Mouse (Mus musculus): ENCODE results near the gene Olfr1047. TPM values are rescaled to one million over a fixed set of nuclear protein-coding genes. Genes with fewer than 3 reads are reported as not detected.
"Not testable (repeated sequence)": the region's sequence is repeated elsewhere in the genome, so short reads cannot be mapped to it uniquely, and the experiment has no call there.

Olfr1047 gene
- polyA plus RNA-seq (2012; ENCODE audit: insufficient read depth, insufficient read length, low replicate concordance, missing spikeins) = not detected in 2 replicates

GRCm38 (mm10) chr2:86231301-86231700 is at the start of gene Olfr1047:
Olfr1047 (minus strand) TSS chr2:86231401.
- no peak for TF ChIP-seq POLR2A (IDR thresholded peaks at IDR 0.05; ENCODE audit: insufficient read depth, low read depth, low read length)
- no peak for TF ChIP-seq CTCF (IDR thresholded peaks at IDR 0.05; ENCODE audit: insufficient read depth, low read depth, low read length)
- 98% methylated on average over 1 of the region's 1 CpGs for WGBS
- Histone ChIP-seq H3K4me1 (ENCODE audit: control insufficient read depth, insufficient read depth, low read length) (no peaks in the 10 kb centered on the region), H3K27ac (ENCODE audit: insufficient read depth, low read depth, low read length) (no peak within 1 kb of the TSS), H3K4me3 (ENCODE audit: insufficient read depth, low read depth, low read length) (no peak within 1 kb of the TSS)

- H3K4me3 ChIP-seq (ENCODE audit: insufficient read depth, low read depth, low read length); H3K27ac ChIP-seq (ENCODE audit: insufficient read depth, low read depth, low read length); H3K4me1 ChIP-seq (ENCODE audit: control insufficient read depth, insufficient read depth, low read length): not testable (repeated sequence)
Observed at GRCm38 (mm10) chr2:86278988-86279387, 47.8 kb upstream of the Olfr1047 start, which contains the start of gene Olfr1051. Olfr1051 (minus strand) TSS chr2:86279088.

DNA sequence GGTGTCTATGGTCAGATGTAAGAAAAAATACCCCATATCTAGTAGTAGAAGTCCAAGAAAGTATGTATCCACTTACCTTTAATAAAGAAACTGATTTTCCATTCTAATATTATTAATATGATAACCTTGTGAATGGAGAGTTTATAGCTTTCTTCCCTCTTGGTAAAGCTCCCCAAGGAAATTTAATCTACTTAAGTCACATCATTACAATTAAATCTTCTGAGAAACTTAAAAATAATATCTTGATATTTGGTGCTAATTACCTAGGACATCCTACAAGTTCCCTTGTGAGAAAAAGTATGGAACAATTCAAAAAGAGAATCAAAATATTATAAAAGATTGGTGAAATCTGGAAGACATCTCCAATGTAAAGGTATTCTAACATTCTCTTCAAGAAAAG is 27.0 kb upstream of the Olfr1047 start, which contains the start of gene Olfr1049:
TSS of gene Olfr1049 (minus strand) at position 101 of the 400 bp plus-strand sequence.
- H3K27ac ChIP-seq (ENCODE audit: insufficient read depth, low read depth, low read length); H3K4me1 ChIP-seq (ENCODE audit: control insufficient read depth, insufficient read depth, low read length); H3K4me3 ChIP-seq (ENCODE audit: insufficient read depth, low read depth, low read length): not testable (repeated sequence)

- H3K27ac ChIP-seq (ENCODE audit: insufficient read depth, low read depth, low read length) = no peak within 1 kb of the TSS
- TF ChIP-seq POLR2A (IDR thresholded peaks at IDR 0.05; ENCODE audit: insufficient read depth, low read depth, low read length) (no peak), CTCF (IDR thresholded peaks at IDR 0.05; ENCODE audit: insufficient read depth, low read depth, low read length) (no peak)
- H3K4me1 ChIP-seq (ENCODE audit: control insufficient read depth, insufficient read depth, low read length) = no peaks in the 10 kb centered on the region
- no peak within 1 kb of the TSS for H3K4me3 ChIP-seq (ENCODE audit: insufficient read depth, low read depth, low read length)
Observed at GRCm38 (mm10) chr2:86240189-86240588, 9.0 kb upstream of the Olfr1047 start, which contains the start of gene Olfr1048. Olfr1048 (minus strand) TSS chr2:86240289.

DNA sequence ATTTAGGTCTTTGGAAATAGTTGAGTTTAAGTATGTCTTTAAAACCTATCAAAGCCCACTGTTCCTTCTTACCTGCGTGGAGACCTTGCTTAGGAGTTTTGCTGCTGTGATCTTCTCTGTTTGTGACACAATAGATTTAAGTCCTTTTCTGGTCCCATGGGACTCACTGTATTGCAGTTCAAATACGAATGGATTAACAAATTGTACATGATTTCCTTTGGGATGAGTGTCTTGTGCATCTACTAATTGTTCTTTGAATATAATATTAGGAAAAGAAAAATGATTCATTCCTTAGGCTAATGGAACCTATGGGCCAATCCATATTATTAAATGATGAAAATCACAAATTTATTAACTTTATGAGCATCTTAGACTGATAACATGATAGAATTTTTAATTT is 12.0 kb downstream of the Olfr1047 start, which contains the start of gene Olfr1046:
TSS of gene Olfr1046 (minus strand) at position 101 of the 400 bp plus-strand sequence.
- H3K27ac ChIP-seq (ENCODE audit: insufficient read depth, low read depth, low read length) = no peak within 1 kb of the TSS
- TF ChIP-seq POLR2A (IDR thresholded peaks at IDR 0.05; ENCODE audit: insufficient read depth, low read depth, low read length) (no peak), CTCF (IDR thresholded peaks at IDR 0.05; ENCODE audit: insufficient read depth, low read depth, low read length) (no peak)
- H3K4me3 ChIP-seq (ENCODE audit: insufficient read depth, low read depth, low read length) = no peak within 1 kb of the TSS
- 64% methylated on average over 2 of the region's 2 CpGs for WGBS
- no peaks in the 10 kb centered on the region for H3K4me1 ChIP-seq (ENCODE audit: control insufficient read depth, insufficient read depth, low read length)

GRCm38 (mm10) chr2:86202909-86203308 is 28.3 kb downstream of the Olfr1047 start, which contains the start of gene Olfr1045:
Olfr1045 (minus strand) TSS chr2:86203009.
- TF ChIP-seq POLR2A (IDR thresholded peaks at IDR 0.05; ENCODE audit: insufficient read depth, low read depth, low read length) (no peak), CTCF (IDR thresholded peaks at IDR 0.05; ENCODE audit: insufficient read depth, low read depth, low read length) (no peak)
- Histone ChIP-seq H3K4me1 (ENCODE audit: control insufficient read depth, insufficient read depth, low read length) (no peaks in the 10 kb centered on the region), H3K27ac (ENCODE audit: insufficient read depth, low read depth, low read length) (no peak within 1 kb of the TSS), H3K4me3 (ENCODE audit: insufficient read depth, low read depth, low read length) (no peak within 1 kb of the TSS)

DNA sequence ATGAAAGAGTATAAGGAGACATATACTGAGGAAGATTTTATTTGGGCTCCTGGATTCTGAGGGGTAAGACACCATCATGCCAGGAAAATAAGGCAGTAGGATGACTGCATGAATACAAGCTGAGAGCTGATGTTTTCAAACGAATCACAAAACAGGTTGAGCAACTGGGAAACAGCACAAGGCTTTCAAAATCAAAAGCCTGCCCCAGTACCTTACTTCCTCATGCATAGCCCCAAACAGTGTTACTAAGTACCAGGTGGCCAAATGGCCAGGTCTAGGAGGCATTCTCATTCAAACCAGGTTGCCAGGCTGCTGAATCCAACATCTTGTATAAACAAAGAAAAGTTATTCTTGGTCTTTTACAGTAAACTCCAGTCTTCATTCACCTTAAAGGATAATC is 35.3 kb downstream of the Olfr1047 start:
- H3K27ac ChIP-seq (ENCODE audit: insufficient read depth, low read depth, low read length) = no peak overlapping the region
- H3K4me1 ChIP-seq (ENCODE audit: control insufficient read depth, insufficient read depth, low read length) = no peaks in the 10 kb centered on the region
- TF ChIP-seq CTCF (IDR thresholded peaks at IDR 0.05; ENCODE audit: insufficient read depth, low read depth, low read length) (no peak), POLR2A (IDR thresholded peaks at IDR 0.05; ENCODE audit: insufficient read depth, low read depth, low read length) (no peak)
- 51% methylated on average over 1 of the region's 1 CpGs for WGBS
- H3K4me3 ChIP-seq (ENCODE audit: insufficient read depth, low read depth, low read length) = no peak overlapping the region

GRCm38 (mm10) chr2:86185583-86185982 is 45.6 kb downstream of the Olfr1047 start, which contains the start of gene Olfr52:
Olfr52 (minus strand) TSS chr2:86185683.
- Histone ChIP-seq H3K4me1 (ENCODE audit: control insufficient read depth, insufficient read depth, low read length) (no peaks in the 10 kb centered on the region), H3K4me3 (ENCODE audit: insufficient read depth, low read depth, low read length) (no peak within 1 kb of the TSS), H3K27ac (ENCODE audit: insufficient read depth, low read depth, low read length) (no peak within 1 kb of the TSS)
- TF ChIP-seq POLR2A (IDR thresholded peaks at IDR 0.05; ENCODE audit: insufficient read depth, low read depth, low read length) (no peak), CTCF (IDR thresholded peaks at IDR 0.05; ENCODE audit: insufficient read depth, low read depth, low read length) (no peak)

- Histone ChIP-seq H3K4me3 (ENCODE audit: insufficient read depth, low read depth, low read length) (no peak overlapping the region), H3K4me1 (ENCODE audit: control insufficient read depth, insufficient read depth, low read length) (no peaks in the 10 kb centered on the region), H3K27ac (ENCODE audit: insufficient read depth, low read depth, low read length) (no peak overlapping the region)
- TF ChIP-seq POLR2A (IDR thresholded peaks at IDR 0.05; ENCODE audit: insufficient read depth, low read depth, low read length) = no peak
- no peak for TF ChIP-seq CTCF (IDR thresholded peaks at IDR 0.05; ENCODE audit: insufficient read depth, low read depth, low read length)
- 70% methylated on average over 3 of the region's 3 CpGs for WGBS
Observed at GRCm38 (mm10) chr2:86179950-86180349, 51.3 kb downstream of the Olfr1047 start.

GRCm38 (mm10) chr2:86177720-86178119 is 53.5 kb downstream of the Olfr1047 start, which contains the start of gene Olfr1044:
Olfr1044 (minus strand) TSS chr2:86177820.
- Histone ChIP-seq H3K4me1 (ENCODE audit: control insufficient read depth, insufficient read depth, low read length) (no peaks in the 10 kb centered on the region), H3K4me3 (ENCODE audit: insufficient read depth, low read depth, low read length) (no peak within 1 kb of the TSS), H3K27ac (ENCODE audit: insufficient read depth, low read depth, low read length) (no peak within 1 kb of the TSS)
- no peak for TF ChIP-seq CTCF (IDR thresholded peaks at IDR 0.05; ENCODE audit: insufficient read depth, low read depth, low read length)
- TF ChIP-seq POLR2A (IDR thresholded peaks at IDR 0.05; ENCODE audit: insufficient read depth, low read depth, low read length) = no peak

Other genes with a start within 250 kb of the Olfr1047 start
- gene Olfr1031, start 241.1 kb downstream of the Olfr1047 start, polyA plus RNA-seq (2012; ENCODE audit: insufficient read depth, insufficient read length, low replicate concordance, missing spikeins) = not detected in 2 replicates
- not detected in 2 replicates for gene Olfr1032, start 225.9 kb downstream of the Olfr1047 start, polyA plus RNA-seq (2012; ENCODE audit: insufficient read depth, insufficient read length, low replicate concordance, missing spikeins)
- not detected in 2 replicates for gene Olfr1033, start 210.8 kb downstream of the Olfr1047 start, polyA plus RNA-seq (2012; ENCODE audit: insufficient read depth, insufficient read length, low replicate concordance, missing spikeins)
- gene Olfr1034, start 185.5 kb downstream of the Olfr1047 start, polyA plus RNA-seq (2012; ENCODE audit: insufficient read depth, insufficient read length, low replicate concordance, missing spikeins) = not detected in 2 replicates
- not detected in 2 replicates for gene Olfr1036, start 157.4 kb downstream of the Olfr1047 start, polyA plus RNA-seq (2012; ENCODE audit: insufficient read depth, insufficient read length, low replicate concordance, missing spikeins)
- not detected in 2 replicates for gene Olfr1037, start 144.0 kb downstream of the Olfr1047 start, polyA plus RNA-seq (2012; ENCODE audit: insufficient read depth, insufficient read length, low replicate concordance, missing spikeins)
- gene Olfr1039, start 95.5 kb downstream of the Olfr1047 start, polyA plus RNA-seq (2012; ENCODE audit: insufficient read depth, insufficient read length, low replicate concordance, missing spikeins) = not detected in 2 replicates
- gene Olfr1040, start 84.7 kb downstream of the Olfr1047 start, polyA plus RNA-seq (2012; ENCODE audit: insufficient read depth, insufficient read length, low replicate concordance, missing spikeins) = not detected in 2 replicates
- not detected in 2 replicates for gene Olfr1042, start 69.6 kb downstream of the Olfr1047 start, polyA plus RNA-seq (2012; ENCODE audit: insufficient read depth, insufficient read length, low replicate concordance, missing spikeins)
- gene Olfr1043, start 63.9 kb downstream of the Olfr1047 start, polyA plus RNA-seq (2012; ENCODE audit: insufficient read depth, insufficient read length, low replicate concordance, missing spikeins) = not detected in 2 replicates
- not detected in 2 replicates for gene Olfr1044, start 53.6 kb downstream of the Olfr1047 start, polyA plus RNA-seq (2012; ENCODE audit: insufficient read depth, insufficient read length, low replicate concordance, missing spikeins)
- gene Olfr52, start 45.7 kb downstream of the Olfr1047 start, polyA plus RNA-seq (2012; ENCODE audit: insufficient read depth, insufficient read length, low replicate concordance, missing spikeins) = not detected in 2 replicates
- gene Olfr1045, start 28.4 kb downstream of the Olfr1047 start, polyA plus RNA-seq (2012; ENCODE audit: insufficient read depth, insufficient read length, low replicate concordance, missing spikeins) = not detected in 2 replicates
- not detected in 2 replicates for gene Olfr1046, start 12.1 kb downstream of the Olfr1047 start, polyA plus RNA-seq (2012; ENCODE audit: insufficient read depth, insufficient read length, low replicate concordance, missing spikeins)
- not detected in 2 replicates for gene Olfr1048, start 8.9 kb upstream of the Olfr1047 start, polyA plus RNA-seq (2012; ENCODE audit: insufficient read depth, insufficient read length, low replicate concordance, missing spikeins)
- gene Olfr1049, start 26.9 kb upstream of the Olfr1047 start, polyA plus RNA-seq (2012; ENCODE audit: insufficient read depth, insufficient read length, low replicate concordance, missing spikeins) = not detected in 2 replicates
- gene Olfr1051, start 47.7 kb upstream of the Olfr1047 start, polyA plus RNA-seq (2012; ENCODE audit: insufficient read depth, insufficient read length, low replicate concordance, missing spikeins) = not detected in 2 replicates
- not detected in 2 replicates for gene Olfr1052, start 61.1 kb upstream of the Olfr1047 start, polyA plus RNA-seq (2012; ENCODE audit: insufficient read depth, insufficient read length, low replicate concordance, missing spikeins)
- not detected in 2 replicates for gene Olfr1053, start 83.9 kb upstream of the Olfr1047 start, polyA plus RNA-seq (2012; ENCODE audit: insufficient read depth, insufficient read length, low replicate concordance, missing spikeins)
- not detected in 2 replicates for gene Olfr1054, start 104.0 kb upstream of the Olfr1047 start, polyA plus RNA-seq (2012; ENCODE audit: insufficient read depth, insufficient read length, low replicate concordance, missing spikeins)
- gene Olfr1055, start 118.9 kb upstream of the Olfr1047 start, polyA plus RNA-seq (2012; ENCODE audit: insufficient read depth, insufficient read length, low replicate concordance, missing spikeins) = not detected in 2 replicates
- not detected in 2 replicates for gene Olfr1056, start 131.1 kb upstream of the Olfr1047 start, polyA plus RNA-seq (2012; ENCODE audit: insufficient read depth, insufficient read length, low replicate concordance, missing spikeins)
- gene Olfr1057, start 147.0 kb upstream of the Olfr1047 start, polyA plus RNA-seq (2012; ENCODE audit: insufficient read depth, insufficient read length, low replicate concordance, missing spikeins) = not detected in 2 replicates
- gene Olfr1058, start 157.2 kb upstream of the Olfr1047 start, polyA plus RNA-seq (2012; ENCODE audit: insufficient read depth, insufficient read length, low replicate concordance, missing spikeins) = not detected in 2 replicates
- not detected in 2 replicates for gene Olfr1061, start 182.6 kb upstream of the Olfr1047 start, polyA plus RNA-seq (2012; ENCODE audit: insufficient read depth, insufficient read length, low replicate concordance, missing spikeins)
- not detected in 2 replicates for gene Olfr1062, start 195.3 kb upstream of the Olfr1047 start, polyA plus RNA-seq (2012; ENCODE audit: insufficient read depth, insufficient read length, low replicate concordance, missing spikeins)
- gene Olfr1065, start 219.2 kb upstream of the Olfr1047 start, polyA plus RNA-seq (2012; ENCODE audit: insufficient read depth, insufficient read length, low replicate concordance, missing spikeins) = not detected in 2 replicates
- gene Olfr1066, start 224.9 kb upstream of the Olfr1047 start, polyA plus RNA-seq (2012; ENCODE audit: insufficient read depth, insufficient read length, low replicate concordance, missing spikeins) = not detected in 2 replicates

Data from olfactory bulb, adult 2 months (tissue).